Mouse (Mus musculus): ENCODE results near the gene Emd.
"Not testable (repeated sequence)": the region's sequence is repeated elsewhere in the genome, so short reads cannot be mapped to it uniquely, and the experiment has no call there.

Gene Emd

GRCm38 (mm10) chrX:74254153-74254887 is at the start of gene Emd:
Gene Emd (plus strand): TSS chrX:74254687.
- DNase-seq: peak; percentile 92

GRCm38 (mm10) chrX:74218496-74218895 is 36.0 kb upstream of the Emd start:
- DNase-seq: no peak

GRCm38 (mm10) chrX:74219449-74219848 is 35.0 kb upstream of the Emd start:
- no peak for DNase-seq

GRCm38 (mm10) chrX:74220099-74220498 is 34.4 kb upstream of the Emd start:
- DNase-seq: not testable (repeated sequence)

GRCm38 (mm10) chrX:74230038-74230437 is 24.4 kb upstream of the Emd start:
- no peak for DNase-seq

DNA sequence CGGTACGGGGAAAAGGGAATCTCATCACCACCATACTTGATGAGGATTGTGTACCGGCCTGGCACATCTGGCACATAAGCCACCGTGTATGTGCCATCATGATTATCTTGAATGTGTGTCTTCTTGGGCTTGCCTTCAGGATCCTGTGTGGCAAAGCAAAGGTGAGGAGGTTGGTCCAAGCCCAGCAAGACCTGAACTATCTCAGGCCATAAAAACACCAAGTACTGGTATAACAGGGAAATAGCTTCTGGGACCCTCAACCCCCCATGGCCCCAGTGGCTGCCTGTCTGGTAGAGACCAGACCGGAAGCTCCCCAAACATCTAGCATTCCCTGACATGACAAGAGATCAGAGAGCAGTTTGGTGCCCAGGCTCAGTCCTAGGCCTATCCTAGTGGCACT is 21.3 kb upstream of the Emd start:
- no peak for DNase-seq

DNA sequence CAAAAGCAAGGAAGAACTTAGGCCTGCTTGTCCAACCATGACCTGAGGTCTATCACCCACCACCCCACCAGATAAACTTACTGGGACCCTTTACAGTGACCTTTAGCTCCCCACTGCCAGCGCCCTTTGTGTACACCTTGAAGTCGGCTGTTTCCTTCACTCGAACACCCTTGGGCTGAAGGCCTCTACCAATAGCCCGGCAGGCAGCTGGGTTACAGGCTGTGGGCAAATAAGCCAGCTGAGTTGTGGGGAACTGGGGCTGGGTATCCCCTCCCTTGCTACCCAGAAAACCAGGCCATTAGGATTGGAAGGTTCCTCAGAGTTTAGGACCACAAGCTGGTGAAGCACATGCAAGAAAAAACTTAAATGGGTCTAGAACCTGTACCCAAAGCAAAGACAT is 14.2 kb upstream of the Emd start:
- DNase-seq: no peak

DNA sequence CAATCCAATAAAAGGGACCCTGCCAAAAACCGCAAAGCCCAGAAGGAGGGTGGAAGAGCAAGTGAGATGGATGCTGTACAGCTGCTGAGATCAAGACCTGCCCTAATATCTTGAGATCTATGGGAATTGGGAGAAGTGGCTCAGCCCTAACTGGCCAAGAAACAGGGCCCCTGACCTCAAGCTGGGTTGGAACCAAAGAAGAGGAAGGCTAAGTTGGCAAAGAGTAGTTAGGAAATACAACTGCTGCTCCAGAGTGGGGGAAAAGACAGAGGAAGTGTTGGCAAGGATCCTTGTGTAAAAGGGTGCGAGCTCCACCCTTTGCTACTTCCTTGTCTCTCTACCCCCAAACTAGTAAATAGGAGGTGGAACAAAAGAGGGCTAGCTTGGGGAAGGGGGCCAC is 11.1 kb upstream of the Emd start:
- peak; percentile 52 for DNase-seq

- no peak for DNase-seq
These were observed 10.7 kb upstream of the Emd start for GRCm38 (mm10) chrX:74243807-74244206.

- peak; percentile 74 for DNase-seq
These were observed 9.8 kb upstream of the Emd start for GRCm38 (mm10) chrX:74244614-74245083.

GRCm38 (mm10) chrX:74245107-74245506 is 9.4 kb upstream of the Emd start:
- DNase-seq: no peak

- peak; percentile 90 for DNase-seq
These were observed 8.8 kb upstream of the Emd start for GRCm38 (mm10) chrX:74245687-74246086.

DNA sequence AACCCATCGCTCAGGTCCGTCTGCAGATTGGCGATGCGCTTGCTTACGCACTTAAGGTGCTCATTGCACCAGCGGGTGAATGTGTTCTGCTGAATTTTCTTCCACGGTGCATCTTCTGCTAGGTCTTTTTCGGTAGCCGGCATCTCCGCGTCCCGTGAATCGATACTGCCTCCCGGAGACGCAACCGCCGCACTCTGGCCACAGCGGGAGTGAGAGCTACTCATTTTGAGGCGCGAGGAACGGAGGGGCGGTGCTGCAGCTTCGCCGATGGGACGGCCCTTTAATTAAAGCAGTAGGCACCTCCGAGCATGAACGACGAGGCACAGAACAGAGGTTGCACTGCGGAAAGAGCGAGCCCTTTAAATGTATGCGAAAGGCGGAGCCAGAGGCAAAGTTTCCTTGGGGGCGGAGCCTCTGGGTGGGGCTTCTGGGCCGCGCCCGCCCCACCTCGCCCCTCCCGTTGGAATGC is 8.2 kb upstream of the Emd start:
- DNase-seq: peak; percentile 91

DNA sequence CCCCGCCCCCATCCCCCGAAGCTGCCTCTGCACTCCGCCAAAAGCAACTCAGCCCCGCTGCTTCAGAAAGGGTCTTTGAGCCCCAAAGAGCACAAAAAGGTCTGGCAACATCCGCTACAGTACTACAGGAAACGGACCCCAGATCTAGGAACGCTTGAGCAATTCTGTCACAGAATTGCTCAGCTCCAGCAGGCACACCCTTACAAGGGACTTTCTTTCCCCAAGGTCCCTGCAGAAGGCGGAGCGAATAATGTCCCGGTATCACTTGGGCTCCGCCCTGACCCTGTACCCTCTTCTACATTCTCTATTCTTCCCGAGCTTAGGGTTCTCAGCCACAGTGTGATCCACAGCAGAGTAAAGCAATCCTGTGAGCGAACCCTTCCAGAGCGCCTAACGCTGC is 7.8 kb upstream of the Emd start:
- no peak for DNase-seq

- DNase-seq: peak; percentile 84
These were observed 5.8 kb upstream of the Emd start for GRCm38 (mm10) chrX:74248651-74249050.

- DNase-seq: peak; percentile 85
These were observed 4.9 kb upstream of the Emd start, which contains the start of gene Flna for GRCm38 (mm10) chrX:74249615-74250014. Gene Flna (minus strand): TSS chrX:74249820.

DNA sequence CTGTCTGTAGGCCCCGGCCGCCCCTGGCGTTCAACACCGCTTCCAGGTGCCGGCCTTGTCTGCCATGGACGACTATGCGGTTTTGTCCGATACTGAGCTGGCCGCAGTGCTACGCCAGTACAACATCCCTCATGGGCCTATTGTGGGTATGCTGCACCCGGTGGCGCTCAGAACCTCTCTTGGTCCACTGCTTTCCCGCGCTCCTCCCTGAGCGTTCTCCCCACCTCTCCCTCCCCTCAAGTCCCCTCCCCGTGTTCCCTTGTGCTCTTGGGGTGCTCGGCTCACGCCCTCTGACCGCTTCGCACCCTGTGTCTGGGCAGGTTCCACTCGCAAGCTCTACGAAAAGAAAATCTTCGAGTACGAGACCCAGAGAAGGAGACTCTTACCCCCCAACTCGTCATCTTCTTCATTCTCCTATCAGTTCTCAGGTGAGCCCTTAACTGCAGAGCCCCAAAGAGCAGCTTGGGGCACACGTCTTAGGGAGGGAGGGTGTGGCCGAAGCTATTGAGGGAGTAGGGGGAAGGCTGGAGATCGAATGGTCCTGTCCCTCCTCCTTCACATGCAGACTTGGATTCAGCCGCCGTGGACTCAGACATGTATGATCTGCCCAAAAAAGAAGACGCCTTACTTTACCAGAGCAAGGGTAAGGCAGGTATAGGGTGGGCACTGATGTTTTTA is 540 bp downstream of the Emd start:
- no peak for DNase-seq

GRCm38 (mm10) chrX:74257746-74258145 is 3.3 kb downstream of the Emd start:
- DNase-seq: no peak

- DNase-seq: no peak
These were observed 15.2 kb downstream of the Emd start for GRCm38 (mm10) chrX:74269736-74270061.

- DNase-seq: peak; percentile 92
These were observed 15.8 kb downstream of the Emd start, which contains the start of gene Rpl10 for GRCm38 (mm10) chrX:74270062-74270901. Gene Rpl10 (plus strand): TSS chrX:74270812.

DNA sequence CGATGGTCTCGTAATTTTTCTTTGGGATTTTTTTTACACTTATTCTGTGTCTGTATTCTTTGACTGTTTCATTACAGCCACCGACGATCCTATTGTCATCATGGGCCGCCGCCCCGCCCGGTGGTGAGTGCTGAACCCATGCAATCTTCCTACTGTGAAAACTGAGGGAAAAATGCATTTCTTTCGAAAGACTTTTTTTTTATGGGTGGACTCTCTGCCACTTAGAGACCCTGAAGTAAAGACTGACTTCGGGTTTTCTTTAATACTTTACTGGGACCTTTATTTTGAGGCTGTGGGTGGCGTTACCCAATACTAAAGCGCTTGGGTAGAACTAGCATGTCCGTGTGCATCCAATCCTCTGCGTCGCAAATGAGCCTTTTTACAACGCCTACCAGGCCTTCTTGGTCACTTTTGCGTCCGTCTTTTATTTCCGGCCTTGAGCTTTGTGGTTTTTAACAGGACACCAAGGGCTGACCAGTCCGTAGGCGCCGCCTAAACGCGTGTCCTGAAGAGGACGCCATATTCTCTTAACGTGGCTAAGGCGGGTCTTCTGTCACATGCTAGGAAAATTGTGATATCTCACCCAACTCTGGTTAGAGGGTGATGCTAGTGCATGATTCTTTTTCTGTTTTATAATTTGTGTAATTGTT is 16.5 kb downstream of the Emd start:
- DNase-seq: peak; percentile 51

DNA sequence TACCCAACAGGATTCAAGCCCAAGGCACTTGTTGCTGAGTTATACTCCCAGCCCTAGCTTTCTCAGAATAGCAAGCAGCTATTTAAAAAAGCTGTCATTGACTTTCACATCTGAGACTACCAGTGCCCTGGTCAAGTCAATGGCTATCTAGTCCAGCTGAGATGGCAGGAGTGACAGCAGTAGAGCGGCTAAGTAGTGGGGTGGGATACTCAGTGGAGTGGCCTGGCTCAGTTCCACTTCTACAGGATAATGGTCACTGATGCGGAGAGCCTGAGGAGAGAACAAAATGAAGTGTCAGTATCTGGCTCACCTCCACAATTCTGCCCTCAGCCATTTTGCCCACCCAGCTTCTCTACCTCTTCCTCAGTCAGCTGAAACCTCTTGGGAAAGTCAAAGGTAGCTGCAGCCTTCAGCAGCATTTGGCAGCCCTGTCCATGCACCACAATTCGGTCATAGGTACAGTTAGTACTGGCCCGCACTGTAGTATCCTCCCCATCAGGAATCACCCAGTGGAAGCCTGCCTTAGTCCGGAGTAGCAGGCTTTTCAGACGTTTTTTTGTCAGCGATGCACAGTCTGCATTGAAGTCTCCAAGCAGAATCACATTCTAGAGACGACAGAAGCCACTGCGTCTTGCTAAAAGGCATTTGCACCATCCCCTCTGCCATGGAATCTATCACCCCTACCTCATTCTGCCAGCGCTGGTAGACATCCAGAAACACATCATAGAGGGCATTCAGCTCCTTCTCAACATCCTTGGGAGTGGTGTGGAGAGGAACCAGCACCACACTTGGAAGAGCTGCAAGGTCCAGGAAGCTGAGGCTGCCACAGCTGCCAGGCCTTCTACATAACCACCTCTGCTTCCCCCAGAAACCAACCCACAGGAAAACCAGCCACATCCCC is 19.2 kb downstream of the Emd start:
- no peak for DNase-seq
